Mouse (Mus musculus): Measurements from ENCODE around the gene Aff4.
"Not testable (repeated sequence)": the region's sequence is repeated elsewhere in the genome, so short reads cannot be mapped to it uniquely, and the experiment has no call there.

Aff4 gene

DNA sequence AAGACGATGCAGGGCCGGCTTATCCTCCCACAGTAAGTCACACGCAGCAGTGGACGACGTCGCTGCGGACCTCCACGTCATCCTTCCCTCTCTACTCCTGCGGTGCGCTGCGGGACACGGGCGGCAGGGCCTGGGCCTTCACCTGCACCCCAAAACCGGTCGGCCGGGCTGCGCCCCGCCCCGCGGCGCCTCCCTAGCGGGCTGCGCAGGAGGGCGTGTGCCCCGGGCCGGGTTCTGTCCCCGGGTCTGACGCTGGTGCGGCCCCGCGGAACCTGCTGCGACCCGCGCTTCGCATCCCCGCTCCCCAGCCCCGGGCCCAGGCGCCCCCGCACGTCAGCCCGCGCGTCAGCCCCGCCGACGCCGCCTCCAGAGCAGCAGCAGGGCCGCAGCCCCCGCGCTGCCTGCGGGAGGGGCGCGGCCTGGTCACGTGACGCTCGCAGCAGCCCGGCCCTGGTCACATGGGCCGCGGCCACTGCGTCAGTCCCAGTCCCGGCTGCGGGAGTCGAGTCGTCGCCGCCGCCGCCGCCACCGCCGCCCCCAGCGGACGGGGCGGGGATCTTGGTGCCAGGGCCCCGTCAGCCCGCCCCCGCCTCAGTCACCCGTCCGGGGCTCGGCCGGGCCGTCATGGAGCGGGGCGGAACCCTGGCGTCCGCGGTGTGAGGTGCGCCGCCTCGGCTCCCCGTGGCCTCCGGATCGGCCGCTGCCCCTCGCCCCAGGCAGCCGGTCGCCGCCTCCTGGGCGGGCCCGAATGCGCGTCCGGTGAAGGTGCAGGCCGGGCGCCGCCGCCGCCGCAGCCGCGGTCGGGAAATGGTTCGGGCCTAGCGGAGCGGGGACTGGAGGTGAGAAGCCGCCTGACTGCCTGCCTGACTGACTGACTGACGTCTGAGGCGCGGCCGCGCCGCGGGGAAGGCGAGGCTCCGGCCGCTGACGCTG lies at the start of gene Aff4:
Aff4 (plus strand) TSS at position 543 of the 933 bp plus-strand sequence.
- DNase-seq = peak; percentile 94

DNA sequence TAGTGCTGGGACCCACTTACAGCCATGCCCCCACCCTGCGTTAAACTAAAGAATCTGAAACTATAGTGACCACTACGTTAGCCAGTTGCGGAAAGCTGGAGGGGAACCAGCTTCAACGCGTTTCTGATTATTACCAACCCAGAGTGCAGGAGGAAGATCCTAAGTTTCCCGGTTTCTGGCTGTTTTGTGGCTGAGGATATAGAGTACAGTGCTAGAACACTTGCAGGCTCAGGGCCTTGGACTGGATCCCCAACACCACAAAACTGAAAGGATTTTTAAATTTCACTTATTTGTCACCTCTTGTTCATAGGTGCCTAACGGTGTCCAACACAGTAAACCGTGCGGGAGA lies 49.5 kb upstream of the Aff4 start:
- no peak for DNase-seq

DNA sequence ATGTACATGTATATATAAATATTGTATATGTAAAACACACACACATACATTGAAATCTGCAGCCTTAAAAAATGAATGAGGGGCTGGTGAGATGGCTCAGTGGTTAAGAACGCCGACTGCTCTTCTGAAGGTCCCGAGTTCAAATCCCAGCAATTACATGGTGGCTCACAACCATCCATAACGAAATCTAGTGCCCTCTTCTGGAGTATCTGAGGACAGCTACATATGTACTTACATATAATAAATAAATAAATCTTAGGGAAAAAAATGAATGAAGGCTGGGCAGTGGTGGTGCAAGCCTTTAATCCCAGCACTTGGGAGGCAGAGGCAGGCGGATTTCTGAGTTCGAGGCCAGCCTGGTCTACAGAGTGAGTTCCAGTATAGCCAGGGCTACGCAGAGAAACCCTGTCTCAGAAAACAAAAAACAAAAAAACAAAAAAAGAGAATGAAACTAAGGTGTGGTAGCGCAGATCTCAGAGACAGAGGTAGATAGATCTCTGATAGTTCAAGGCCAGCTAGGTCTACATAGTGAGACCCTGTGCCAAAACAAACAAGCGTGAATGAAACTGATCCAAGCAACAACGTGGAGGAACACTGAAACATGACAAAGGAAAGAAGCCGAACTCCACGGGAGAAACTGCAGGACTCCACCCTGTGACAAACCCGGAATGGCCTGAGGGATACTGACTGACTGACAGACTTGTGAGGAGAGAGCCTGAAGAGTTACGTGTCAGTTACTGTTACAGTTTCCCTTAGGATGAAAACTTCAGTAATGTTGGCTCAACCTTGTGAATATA lies 46.4 kb upstream of the Aff4 start:
- no peak for DNase-seq

DNA sequence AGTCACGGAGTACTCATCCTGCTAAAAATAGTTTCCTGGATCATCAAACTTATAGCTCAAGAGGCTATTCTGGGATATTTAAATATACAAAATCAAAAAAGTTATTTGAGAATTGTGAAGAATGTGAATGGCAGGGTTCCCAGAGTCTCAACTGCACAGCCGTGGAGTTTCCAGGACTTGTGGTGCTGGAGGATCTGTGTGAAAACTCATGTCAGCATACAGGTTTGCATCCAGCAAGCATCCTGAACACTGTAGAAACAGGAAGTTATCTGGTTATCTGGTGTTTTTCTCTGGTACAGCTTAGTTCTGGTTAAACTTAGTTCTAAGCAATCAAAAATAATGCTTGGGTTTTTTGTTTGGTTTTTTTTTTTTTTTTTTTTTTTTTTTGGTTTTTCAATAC lies 43.7 kb upstream of the Aff4 start:
- DNase-seq = no peak

DNA sequence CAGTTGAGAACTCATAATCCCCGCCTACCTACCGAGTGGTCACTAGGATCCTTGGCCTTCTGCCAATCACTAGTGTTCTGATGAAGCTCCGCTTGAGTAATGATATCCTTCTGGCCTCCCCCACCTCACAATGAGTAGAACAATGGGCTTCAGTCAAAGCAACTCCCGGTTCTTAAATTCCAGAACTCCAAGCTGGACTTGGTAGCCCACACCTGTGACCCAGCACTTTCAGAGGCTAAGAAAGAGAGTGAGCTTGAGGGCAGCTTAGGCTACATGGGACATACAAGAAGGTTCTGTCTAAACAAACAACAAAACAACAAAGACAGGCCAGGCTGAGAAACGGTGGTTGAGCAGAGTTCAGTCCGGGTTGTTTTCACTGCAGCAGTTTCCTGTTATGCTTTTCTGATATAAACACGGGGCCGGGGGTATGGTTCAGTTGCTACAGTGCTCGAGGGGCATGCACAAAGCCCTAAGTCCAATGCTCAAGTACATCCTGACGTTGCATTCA lies 43.0 kb upstream of the Aff4 start:
- no peak for DNase-seq

DNA sequence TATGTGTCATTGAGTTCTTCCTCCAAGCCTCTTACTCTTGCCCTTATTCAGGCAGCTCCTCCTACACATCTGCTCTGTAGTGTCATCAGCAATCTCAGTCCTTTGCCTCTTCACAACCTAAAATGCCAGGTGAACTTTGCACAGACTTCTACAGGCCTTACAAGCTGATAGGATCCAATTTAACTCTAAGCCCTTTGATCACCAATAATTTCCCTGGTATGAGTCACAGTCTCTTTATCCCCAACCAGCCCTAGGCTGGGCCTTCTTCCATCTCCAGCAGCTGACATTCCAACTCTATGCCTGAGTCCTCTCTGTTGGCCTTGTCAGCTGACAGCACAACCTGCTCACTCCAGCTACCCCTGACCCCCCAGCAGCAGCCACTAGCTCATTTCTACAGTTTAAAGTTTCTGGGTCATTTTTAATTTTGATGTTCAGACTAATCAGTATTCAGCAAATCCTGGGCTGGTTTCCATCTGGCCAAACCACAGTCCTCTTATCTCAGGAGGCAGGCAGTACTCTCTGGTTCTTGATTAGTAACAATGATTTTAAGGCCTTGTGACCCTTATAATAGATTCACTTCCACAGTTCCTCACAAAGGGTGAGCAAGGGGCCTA lies 42.3 kb upstream of the Aff4 start:
- DNase-seq = no peak

DNA sequence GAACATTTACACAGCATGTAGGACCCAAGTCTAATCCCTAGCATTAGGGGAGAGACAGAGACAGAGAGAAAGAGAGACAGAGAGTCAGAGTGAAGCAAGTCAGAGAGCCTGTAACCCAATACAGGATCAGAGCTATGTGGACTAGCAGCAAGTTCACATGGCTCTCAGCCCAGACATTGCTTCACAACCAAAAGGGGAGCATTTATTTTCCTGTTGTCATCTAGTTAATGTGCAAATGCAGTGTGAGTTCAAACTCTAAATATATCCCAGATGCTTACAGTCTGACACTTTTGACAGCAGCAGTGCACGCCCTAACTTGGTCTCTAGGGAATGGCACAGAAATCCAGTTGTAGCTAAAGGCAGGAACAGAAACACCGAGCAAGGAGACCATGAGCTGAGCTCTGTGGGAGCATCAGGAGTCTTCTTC lies 41.7 kb upstream of the Aff4 start:
- no peak for DNase-seq

DNA sequence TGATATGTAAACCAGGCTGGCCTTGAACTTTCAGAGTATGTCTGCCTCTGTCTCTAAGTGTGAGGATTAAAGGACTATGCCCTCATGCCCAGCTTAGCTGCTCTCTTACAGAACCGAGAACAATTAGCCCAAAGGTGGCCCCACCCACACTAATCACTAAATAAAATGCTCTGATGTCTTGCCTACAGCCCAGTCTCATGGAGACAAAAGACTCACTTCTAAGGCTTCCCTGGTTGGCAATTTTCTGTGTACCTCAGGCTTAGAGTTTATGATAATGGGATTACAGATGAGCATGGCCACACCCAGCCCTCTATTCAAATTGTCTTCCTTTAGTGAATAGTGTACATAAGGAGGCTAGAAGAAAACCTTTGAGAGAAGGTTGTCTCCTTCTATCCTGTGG lies 39.2 kb upstream of the Aff4 start:
- no peak for DNase-seq

DNA sequence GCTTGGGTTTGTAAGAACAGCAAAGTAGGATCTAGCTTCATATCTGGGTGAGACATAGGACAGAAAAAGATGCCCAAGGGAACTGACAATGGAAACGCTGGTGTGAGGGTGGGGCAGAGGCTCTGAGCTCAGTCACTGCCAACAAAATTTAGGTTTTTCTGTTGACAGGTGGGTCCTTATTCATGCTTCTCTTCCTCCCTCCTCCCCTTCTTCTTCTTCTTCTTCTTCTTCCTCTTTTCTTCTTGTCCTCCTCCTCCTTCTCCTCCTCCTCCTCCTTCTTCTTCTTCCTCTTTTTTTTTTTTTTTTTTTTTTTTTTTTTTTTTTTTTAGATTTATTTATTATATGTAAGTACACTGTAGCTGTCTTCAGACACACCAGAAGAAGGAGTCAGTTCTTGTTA lies 37.8 kb upstream of the Aff4 start:
- DNase-seq = not testable (repeated sequence)

DNA sequence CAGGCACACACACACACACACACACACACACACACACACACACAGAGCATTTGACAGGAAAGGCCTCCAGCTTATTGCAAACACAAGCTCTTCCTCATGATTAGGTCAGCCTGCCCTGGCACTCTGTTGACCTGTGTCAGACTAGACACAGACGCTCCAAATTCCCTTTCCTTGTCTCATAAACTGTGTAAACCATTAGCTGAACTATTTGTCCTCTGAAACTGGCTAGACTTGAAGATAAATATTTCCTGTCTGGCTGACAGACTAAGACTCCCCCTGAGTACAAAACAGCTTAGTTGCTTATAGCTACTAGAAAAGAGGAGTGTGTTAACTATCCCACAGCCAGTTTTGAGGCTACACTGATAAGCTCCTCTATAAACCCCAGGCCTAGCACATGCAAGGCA lies 35.9 kb upstream of the Aff4 start:
- no peak for DNase-seq

DNA sequence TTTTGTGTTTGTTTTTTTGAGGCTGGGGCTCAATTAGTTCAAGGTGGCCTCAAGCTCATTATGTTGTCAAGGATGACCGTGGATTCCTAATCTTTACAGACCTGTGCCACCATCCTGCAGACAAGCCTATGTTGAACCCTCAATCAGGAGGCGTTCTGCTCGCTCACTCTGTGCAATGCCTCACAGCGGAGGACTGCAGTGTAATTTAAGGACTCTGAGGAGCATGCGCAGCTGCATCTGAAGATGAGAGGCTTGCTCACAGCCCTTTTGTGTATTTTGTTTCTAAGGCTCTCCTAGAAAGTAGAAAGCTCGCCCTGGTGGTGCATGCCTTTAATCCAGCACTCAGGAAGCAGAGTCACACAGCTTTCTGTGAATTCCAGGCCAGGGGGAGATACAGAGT lies 33.6 kb upstream of the Aff4 start:
- DNase-seq = no peak

DNA sequence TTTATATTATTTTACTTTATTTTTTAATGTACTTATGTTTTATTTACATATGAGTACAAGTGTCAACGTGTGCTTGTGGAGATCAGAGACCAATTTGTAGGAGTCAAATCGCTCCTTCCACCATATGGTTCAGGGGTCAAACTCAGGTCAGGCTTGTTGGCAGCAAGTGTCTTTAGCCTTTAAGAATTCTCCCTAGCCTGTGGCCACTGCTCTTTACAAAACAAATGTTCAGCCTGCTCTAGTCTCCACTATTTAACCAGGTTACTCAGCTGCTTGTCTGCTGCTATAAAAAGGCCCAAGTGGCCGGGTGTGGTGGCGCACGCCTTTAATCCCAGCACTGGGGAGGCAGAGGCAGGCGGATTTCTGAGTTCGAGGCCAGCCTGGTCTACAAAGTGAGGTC lies 32.6 kb upstream of the Aff4 start:
- no peak for DNase-seq

DNA sequence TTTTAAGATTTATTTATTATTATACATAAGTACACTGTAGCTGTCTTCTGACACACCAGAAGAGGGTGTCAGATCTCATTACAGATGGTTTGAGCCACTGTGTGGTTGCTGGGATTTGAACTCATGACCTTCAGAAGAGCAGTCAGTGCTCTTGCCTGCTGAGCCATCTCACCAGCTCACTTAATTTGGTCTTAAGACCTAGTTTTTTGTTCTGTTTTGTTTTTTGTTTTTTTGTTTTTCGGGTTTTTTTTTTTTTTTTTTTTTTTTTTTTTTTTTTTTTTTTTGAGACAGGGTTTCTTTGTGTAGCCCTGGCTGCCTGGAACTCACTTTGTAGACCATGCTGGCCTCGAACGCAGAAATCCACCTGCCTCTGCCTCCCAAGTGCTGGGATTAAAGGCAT lies 32.1 kb upstream of the Aff4 start:
- DNase-seq = not testable (repeated sequence)

DNA sequence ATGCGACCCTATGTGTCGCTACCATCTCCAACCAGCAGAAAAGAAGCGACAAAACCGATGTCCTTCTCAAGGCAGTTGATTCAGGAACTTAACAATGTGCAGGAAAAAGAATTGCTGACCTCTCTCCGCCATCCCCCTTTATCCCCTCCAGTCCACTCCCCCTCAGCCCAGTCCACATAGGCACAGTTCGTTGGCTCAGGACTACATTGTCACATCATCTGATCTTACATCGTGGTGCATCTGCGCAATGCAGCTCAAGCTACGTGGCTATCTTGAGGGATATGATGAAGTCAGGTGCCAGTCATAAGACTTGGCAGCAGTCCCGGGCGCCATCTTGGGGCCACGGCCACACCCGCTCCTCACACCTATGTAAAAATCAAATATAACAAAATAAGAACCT lies 30.8 kb upstream of the Aff4 start:
- DNase-seq = not testable (repeated sequence)

DNA sequence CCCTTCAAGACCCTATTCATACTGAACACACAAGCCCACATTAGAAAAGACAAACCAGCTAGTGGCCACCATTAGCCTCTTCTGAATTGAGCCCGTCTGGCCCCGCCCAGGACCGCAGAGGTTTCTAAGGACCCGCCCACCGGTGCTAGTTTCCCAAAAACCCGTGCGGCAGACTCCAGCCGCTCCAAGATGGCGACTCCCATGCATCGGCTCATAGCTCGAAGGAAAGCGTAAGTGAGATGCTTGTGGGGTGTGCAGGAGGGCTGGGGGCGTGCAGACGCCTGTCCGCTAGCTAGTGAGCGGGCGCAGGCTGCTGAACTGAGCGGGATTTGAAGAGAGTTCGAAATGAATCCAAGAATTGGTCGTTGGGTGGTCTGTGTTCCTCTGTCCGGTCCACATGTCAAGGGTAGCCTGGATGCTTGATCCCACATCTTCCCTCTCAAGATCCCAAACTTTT lies 26.1 kb upstream of the Aff4 start, which contains the start of gene Zcchc10:
Zcchc10 (plus strand) TSS at position 168 of the 457 bp plus-strand sequence.
- peak; percentile 80 for DNase-seq

DNA sequence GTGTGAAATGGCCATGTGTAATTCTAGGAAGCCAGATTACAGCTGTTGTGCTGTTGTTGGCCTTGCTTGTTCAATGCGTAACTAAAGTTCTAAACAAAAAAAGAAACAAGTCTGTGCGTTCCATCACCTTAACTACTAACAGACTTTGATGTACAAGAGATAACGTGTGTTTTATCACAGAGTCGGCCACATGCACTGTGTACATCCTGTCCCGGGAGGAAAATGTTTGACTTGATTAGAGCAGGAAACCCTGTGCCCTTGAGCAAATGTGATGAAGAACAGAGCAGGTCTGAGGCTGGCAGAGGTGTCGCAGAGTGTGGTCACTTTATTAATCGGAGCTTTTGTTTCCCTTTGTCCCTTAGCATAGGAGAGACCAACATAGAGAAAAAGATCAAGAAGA lies 20.3 kb upstream of the Aff4 start:
- no peak for DNase-seq

DNA sequence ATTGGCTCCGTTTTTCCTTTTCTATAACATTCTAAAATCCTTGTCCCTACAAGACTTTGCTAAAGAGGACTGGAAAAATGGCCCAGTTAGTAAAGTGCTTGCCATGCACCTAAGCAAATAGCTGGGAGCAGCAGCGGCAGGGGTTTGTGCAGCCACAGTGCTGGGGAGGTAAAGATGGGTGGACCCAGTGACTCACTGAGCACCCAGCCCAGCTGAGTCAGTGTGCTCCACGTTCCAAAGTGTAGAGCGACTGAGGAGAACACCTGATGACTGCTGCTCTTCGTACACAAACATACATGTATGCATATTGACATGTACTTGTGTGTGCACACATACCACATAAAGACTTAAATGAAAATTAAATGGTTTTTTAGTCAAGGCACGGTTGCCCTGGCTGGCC lies 19.5 kb upstream of the Aff4 start:
- DNase-seq = no peak

DNA sequence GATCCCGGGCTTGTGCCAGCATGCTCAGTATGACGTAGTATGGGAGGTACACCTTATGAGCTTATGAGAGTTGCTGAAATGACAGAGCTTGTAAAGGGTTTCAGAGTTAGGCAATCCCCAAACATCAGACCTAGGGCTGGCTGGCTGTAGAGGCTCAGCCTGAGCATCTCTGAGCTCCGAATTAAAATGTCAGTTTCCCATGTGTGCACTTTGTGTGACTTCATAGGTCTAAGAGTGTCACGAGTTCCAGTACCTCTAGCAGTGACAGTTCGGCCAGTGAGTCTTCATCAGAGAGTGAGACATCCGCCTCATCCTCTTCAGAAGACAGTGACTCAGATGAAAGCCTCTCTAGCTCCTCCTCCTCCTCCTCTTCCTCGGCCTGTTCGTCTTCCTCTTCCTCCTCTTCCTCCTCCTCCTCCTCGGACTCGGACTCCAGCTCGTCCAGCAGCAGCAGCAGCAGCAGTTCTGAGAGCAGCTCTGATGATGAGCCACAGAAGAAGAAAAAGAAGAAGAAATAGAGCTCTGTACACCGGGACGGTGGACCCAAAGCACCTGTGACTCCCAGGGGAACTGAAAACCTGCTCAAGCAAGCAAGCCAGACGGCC lies 18.5 kb upstream of the Aff4 start:
- DNase-seq = no peak

DNA sequence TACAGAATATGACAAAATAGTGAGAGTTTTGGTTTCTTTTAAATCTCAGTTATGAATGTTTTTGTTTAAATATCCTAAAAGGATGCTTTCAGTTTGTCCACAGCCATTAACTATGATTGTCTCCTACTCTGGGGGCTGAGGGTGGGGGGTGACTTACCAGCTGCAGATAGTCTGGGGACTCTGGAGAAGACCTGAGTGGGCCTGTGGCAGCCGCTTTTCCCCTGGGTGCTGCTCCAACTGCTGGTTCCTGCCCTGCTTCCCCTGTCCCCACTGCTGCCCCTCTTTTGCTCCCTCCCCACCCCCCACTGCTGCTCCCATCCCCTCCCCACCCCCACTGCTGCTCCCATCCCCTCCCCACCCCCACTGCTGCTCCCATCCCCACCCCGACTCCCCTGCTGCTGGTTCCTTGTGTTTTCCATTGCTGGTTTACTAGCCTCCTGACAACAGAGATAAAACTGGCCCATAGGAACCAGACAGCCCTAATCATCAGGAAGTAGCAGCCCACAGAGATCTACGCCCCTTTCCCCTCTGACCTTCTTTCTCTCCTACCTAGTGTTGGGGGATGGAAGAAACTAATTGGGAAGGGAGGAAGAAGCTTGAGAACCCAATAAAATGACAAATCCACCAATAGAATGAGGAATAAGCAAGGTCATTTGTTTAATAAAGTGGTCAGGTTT lies 15.0 kb upstream of the Aff4 start:
- no peak for DNase-seq

DNA sequence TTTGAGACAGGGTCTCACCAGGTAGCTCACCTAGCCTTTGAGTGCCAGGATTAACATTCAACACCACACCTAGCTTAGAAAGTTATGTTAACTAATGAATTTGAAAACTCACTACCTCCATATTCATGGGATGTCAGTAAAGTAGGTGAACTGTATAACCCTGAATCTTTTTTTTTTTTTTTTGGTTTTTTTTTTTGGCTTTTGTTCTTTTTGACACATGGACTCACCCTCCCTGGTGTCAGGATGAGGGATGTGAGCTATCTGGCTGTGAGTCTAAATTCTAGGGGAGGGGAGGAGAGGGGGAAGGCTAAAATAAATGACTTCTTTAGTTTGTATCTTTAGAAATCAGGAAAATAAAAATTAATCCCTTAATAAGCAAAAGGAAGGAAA lies 14.5 kb upstream of the Aff4 start:
- DNase-seq = no peak

DNA sequence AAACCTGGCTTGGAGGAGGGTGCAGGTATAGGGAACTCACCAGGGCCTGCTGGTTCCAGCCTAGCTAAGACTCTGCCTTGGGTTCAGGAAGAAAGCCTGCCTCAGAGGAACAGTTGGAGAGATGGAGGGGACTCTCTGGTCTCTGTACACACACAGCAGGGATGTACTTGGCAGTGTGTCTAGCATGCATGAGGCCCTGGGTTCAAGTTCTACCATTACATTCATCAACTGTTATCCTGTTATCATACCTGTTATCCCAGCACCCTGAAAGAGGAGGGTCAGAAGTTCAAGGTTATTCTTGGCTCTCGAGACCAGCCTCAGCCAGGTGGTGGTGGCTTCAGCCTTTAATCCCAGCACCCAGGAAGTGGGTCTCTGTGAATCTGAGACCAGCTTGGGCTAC lies 13.7 kb upstream of the Aff4 start:
- DNase-seq = no peak

DNA sequence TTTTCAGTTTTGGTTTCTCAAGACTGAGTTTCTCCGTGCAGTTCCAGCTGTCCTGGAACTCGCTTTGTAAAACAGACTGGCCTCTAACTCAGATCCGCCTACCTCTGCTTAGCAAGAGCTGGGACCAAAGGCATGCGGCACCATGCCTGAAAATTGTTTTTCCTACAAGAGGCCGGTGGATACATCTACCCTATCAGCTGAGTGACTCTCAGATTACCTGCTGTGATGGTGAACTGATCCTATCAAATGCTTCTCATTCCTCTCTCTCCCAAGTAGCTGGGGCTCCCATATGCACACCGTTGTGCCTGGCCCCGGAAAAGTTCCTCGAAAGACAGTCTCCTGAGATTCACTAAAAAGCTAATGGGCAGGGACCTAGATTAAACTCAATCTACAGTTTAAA lies 12.9 kb upstream of the Aff4 start:
- DNase-seq = no peak

Data from cerebellum, adult 11-12 months (tissue).